Mouse (Mus musculus): Measurements from ENCODE around the gene Usp48. TPM values are rescaled to one million over a fixed set of nuclear protein-coding genes. Genes with fewer than 3 reads are reported as not detected.

Usp48 gene
- total RNA-seq, 2 experiments from 2014 or later = 76.3 to 151 TPM

- ATAC-seq (replicated peaks; ENCODE audit: poor library complexity, severe bottlenecking) = no peak
These were observed 64.1 kb downstream of the Usp48 start for GRCm38 (mm10) chr4:137657674-137658073.

GRCm38 (mm10) chr4:137659541-137659940, 66.0 kb downstream of the Usp48 start:
- ATAC-seq (replicated peaks; ENCODE audit: poor library complexity, severe bottlenecking) = no peak

- peak; percentile 56 for ATAC-seq (replicated peaks; ENCODE audit: poor library complexity, severe bottlenecking)
These were observed 67.0 kb downstream of the Usp48 start for GRCm38 (mm10) chr4:137660364-137661077.

GRCm38 (mm10) chr4:137661078-137661450, 67.5 kb downstream of the Usp48 start:
- no peak for ATAC-seq (replicated peaks; ENCODE audit: poor library complexity, severe bottlenecking)

- no peak for ATAC-seq (replicated peaks; ENCODE audit: poor library complexity, severe bottlenecking)
These were observed 68.0 kb downstream of the Usp48 start for GRCm38 (mm10) chr4:137661547-137661946.

GRCm38 (mm10) chr4:137663491-137663890, 69.9 kb downstream of the Usp48 start:
- ATAC-seq (replicated peaks; ENCODE audit: poor library complexity, severe bottlenecking) = no peak

GRCm38 (mm10) chr4:137664433-137664979, 71.0 kb downstream of the Usp48 start, which contains the start of gene Rap1gap:
Gene Rap1gap, plus strand, starts transcription at chr4:137664726.
- peak; percentile 48 for ATAC-seq (replicated peaks; ENCODE audit: poor library complexity, severe bottlenecking)

- ATAC-seq (replicated peaks; ENCODE audit: poor library complexity, severe bottlenecking) = no peak
These were observed 71.6 kb downstream of the Usp48 start for GRCm38 (mm10) chr4:137664980-137665675.

GRCm38 (mm10) chr4:137665791-137666190, 72.2 kb downstream of the Usp48 start:
- ATAC-seq (replicated peaks; ENCODE audit: poor library complexity, severe bottlenecking) = no peak

- ATAC-seq (replicated peaks; ENCODE audit: poor library complexity, severe bottlenecking) = no peak
These were observed 72.9 kb downstream of the Usp48 start for GRCm38 (mm10) chr4:137666283-137666957.

- no peak for ATAC-seq (replicated peaks; ENCODE audit: poor library complexity, severe bottlenecking)
These were observed 73.4 kb downstream of the Usp48 start for GRCm38 (mm10) chr4:137666958-137667345.

GRCm38 (mm10) chr4:137667747-137668146, 74.2 kb downstream of the Usp48 start:
- ATAC-seq (replicated peaks; ENCODE audit: poor library complexity, severe bottlenecking) = no peak

- ATAC-seq (replicated peaks; ENCODE audit: poor library complexity, severe bottlenecking) = no peak
These were observed 78.4 kb downstream of the Usp48 start for GRCm38 (mm10) chr4:137671711-137672500.

GRCm38 (mm10) chr4:137675566-137675965, 82.0 kb downstream of the Usp48 start:
- ATAC-seq (replicated peaks; ENCODE audit: poor library complexity, severe bottlenecking) = no peak

GRCm38 (mm10) chr4:137676057-137676456, 82.5 kb downstream of the Usp48 start:
- ATAC-seq (replicated peaks; ENCODE audit: poor library complexity, severe bottlenecking) = peak; percentile 88

GRCm38 (mm10) chr4:137676700-137677484, 83.3 kb downstream of the Usp48 start:
- no peak for ATAC-seq (replicated peaks; ENCODE audit: poor library complexity, severe bottlenecking)

- no peak for ATAC-seq (replicated peaks; ENCODE audit: poor library complexity, severe bottlenecking)
These were observed 84.4 kb downstream of the Usp48 start for GRCm38 (mm10) chr4:137677906-137678305.

GRCm38 (mm10) chr4:137678568-137678967, 85.0 kb downstream of the Usp48 start:
- ATAC-seq (replicated peaks; ENCODE audit: poor library complexity, severe bottlenecking) = no peak

GRCm38 (mm10) chr4:137679979-137680550, 86.5 kb downstream of the Usp48 start:
- ATAC-seq (replicated peaks; ENCODE audit: poor library complexity, severe bottlenecking) = no peak
